Mouse (Mus musculus): Measurements from ENCODE around the gene Top2a. TPM values are rescaled to one million over a fixed set of nuclear protein-coding genes. Genes with fewer than 3 reads are reported as not detected.
"Not testable (repeated sequence)": the region's sequence is repeated elsewhere in the genome, so short reads cannot be mapped to it uniquely, and the experiment has no call there.

Gene Top2a
- polyA plus RNA-seq, 1 experiment from 2014 or later = 97.6 TPM

DNA sequence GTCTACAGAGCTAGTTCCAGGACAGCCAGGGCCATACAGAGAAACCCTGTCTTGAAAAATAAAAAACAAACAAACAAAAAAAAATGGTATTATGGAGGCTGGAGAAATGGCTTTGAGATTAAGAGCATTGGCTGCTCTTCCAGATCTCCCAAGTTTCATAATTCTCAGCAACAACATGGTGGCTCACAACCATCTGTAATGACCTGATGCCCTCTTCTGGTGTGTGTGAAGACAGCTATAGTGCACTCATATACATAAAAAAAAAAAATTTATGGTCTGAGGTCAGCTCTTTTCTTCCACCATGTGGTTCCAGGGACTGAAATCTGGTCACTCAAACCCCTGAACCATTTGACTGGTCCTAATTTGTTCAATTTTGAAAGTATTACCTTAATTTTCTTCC lies 25.2 kb downstream of the Top2a start:
- Histone ChIP-seq H3K36me3 (ENCODE audit: control insufficient read depth, insufficient read depth) (peaks cover 6% of the 10 kb centered on the region; the same call in 1 of the 2 replicates), H3K4me1 (replicated peaks; ENCODE audit: control insufficient read depth, insufficient read depth, low read length) (no peaks in the 10 kb centered on the region)

DNA sequence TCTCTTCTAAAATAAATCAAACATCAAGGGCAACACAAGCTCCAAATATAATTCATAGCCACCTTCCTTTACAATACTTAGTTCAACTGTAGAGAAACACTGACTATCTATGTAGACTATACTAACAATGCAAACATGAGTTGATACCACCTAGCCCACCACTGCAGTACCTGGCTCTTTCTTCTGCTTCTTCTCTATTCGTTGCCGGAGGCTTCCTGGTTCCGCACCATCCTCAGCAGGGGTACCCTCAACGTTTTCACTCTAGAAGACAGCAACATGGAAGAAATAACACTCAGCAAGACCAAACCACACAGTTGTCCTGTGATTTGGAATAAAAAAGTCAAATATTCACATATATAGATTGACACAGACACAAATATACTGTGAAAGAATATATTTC lies 26.3 kb downstream of the Top2a start:
- no peaks in the 10 kb centered on the region for H3K27me3 ChIP-seq (replicated peaks; ENCODE audit: control insufficient read depth, insufficient read depth, low read length)
- H3K4me2 ChIP-seq (ENCODE audit: low read length) = no peak overlapping the region
- no peaks in the 10 kb centered on the region for H3K4me1 ChIP-seq (replicated peaks; ENCODE audit: control insufficient read depth, insufficient read depth, low read length)
- WGBS = 91% methylated on average over 4 of the region's 4 CpGs
- no peak overlapping the region for H3K9ac ChIP-seq (replicated peaks; ENCODE audit: low read depth, low read length)
- H3K4me3 ChIP-seq (replicated peaks; ENCODE audit: low read length) = no peak overlapping the region
- H3K36me3 ChIP-seq (ENCODE audit: control insufficient read depth, insufficient read depth) = peaks cover 6% of the 10 kb centered on the region; the same call in 1 of the 2 replicates
- H3K27ac ChIP-seq (ENCODE audit: low read length) = no peak overlapping the region
- no peak for ATAC-seq
- no peaks in the 10 kb centered on the region for H3K9me3 ChIP-seq (ENCODE audit: control insufficient read depth, low read length)

More for the DNA sequence above, 25.2 kb downstream of the Top2a start:
- Histone ChIP-seq H3K4me2 (ENCODE audit: low read length) (no peak overlapping the region), H3K4me3 (replicated peaks; ENCODE audit: low read length) (no peak overlapping the region), H3K27ac (ENCODE audit: low read length) (no peak overlapping the region), H3K9me3 (ENCODE audit: control insufficient read depth, low read length) (no peaks in the 10 kb centered on the region), H3K9ac (replicated peaks; ENCODE audit: low read depth, low read length) (no peak overlapping the region), H3K27me3 (replicated peaks; ENCODE audit: control insufficient read depth, insufficient read depth, low read length) (no peaks in the 10 kb centered on the region)
- ATAC-seq = no peak

DNA sequence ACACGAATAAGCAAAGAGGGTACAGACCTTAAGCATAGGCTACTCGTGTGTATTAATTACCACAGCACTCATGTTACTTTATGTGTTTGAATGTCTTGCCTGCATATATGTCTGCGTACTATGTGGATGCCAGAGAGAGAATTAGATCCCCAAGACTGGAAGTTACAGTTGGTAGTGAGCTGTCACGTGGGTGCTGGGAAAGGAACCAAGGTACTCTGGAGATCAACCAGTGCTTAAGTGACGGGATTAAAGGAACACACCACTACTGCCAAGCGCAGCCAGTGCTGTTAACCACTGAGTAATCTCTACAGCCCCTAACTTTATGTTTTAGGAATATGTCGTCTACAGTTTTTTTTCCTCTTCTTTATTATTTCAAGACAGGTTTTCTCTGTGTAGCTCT lies 28.0 kb downstream of the Top2a start:
- Histone ChIP-seq H3K9ac (replicated peaks; ENCODE audit: low read depth, low read length) (no peak overlapping the region), H3K4me1 (replicated peaks; ENCODE audit: control insufficient read depth, insufficient read depth, low read length) (no peaks in the 10 kb centered on the region), H3K36me3 (ENCODE audit: control insufficient read depth, insufficient read depth) (peaks cover 3% of the 10 kb centered on the region; the same call in 1 of the 2 replicates), H3K27me3 (replicated peaks; ENCODE audit: control insufficient read depth, insufficient read depth, low read length) (no peaks in the 10 kb centered on the region), H3K4me2 (ENCODE audit: low read length) (no peak overlapping the region), H3K9me3 (ENCODE audit: control insufficient read depth, low read length) (no peaks in the 10 kb centered on the region), H3K27ac (ENCODE audit: low read length) (no peak overlapping the region), H3K4me3 (replicated peaks; ENCODE audit: low read length) (no peak overlapping the region)
- 91% methylated on average over 7 of the region's 7 CpGs for WGBS
- ATAC-seq = no peak

DNA sequence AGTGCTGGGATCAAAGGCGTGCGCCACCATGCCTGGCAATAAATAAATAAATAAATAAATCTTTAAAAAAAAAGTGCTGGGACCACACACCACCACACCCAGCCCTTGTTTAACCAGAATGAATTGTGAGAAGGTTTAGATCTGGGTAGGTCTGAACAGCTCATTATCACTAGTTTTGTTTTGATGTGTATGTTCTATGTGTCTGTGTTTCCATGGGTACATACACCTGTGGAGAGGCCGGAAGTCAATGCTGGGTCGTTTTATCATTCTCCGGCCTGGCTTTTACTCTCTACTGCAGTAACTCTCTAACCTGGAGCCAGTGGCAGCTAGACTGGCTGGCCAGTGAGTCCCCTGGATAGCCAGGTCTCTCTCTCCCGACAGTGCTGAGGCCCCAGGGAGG lies 33.1 kb downstream of the Top2a start:
- Histone ChIP-seq H3K9me3 (ENCODE audit: control insufficient read depth, low read length) (no peaks in the 10 kb centered on the region), H3K4me2 (ENCODE audit: low read length) (no peak overlapping the region), H3K27me3 (replicated peaks; ENCODE audit: control insufficient read depth, insufficient read depth, low read length) (no peaks in the 10 kb centered on the region), H3K36me3 (ENCODE audit: control insufficient read depth, insufficient read depth) (peaks cover 3% of the 10 kb centered on the region; the same call in 1 of the 2 replicates), H3K4me1 (replicated peaks; ENCODE audit: control insufficient read depth, insufficient read depth, low read length) (no peaks in the 10 kb centered on the region), H3K27ac (ENCODE audit: low read length) (no peak overlapping the region), H3K9ac (replicated peaks; ENCODE audit: low read depth, low read length) (no peak overlapping the region), H3K4me3 (replicated peaks; ENCODE audit: low read length) (no peak overlapping the region)
- ATAC-seq = no peak
- 79% methylated on average over 6 of the region's 6 CpGs for WGBS

DNA sequence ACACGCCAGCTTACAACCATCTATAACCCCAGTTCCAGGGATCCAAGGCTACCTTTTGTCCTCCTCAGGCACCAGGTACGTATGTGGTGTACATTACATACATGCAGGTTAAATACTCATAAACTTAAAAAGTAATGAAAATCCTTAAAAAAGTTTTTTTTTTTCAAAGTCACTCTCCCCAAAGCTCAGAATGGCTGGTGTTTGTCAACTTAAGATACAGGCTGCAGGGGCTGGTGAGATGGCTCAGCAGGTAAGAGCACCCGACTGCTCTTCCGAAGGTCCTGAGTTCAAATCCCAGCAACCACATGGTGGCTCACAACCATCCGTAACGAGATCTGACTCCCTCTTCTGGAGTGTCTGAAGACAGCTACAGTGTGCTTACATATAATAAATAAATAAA lies 35.7 kb downstream of the Top2a start:
- WGBS = 98% methylated on average over 4 of the region's 6 CpGs
- not testable (repeated sequence) for H3K9ac ChIP-seq (replicated peaks; ENCODE audit: low read depth, low read length); H3K9me3 ChIP-seq (ENCODE audit: control insufficient read depth, low read length); ATAC-seq; H3K36me3 ChIP-seq (ENCODE audit: control insufficient read depth, insufficient read depth); H3K27me3 ChIP-seq (replicated peaks; ENCODE audit: control insufficient read depth, insufficient read depth, low read length); H3K4me2 ChIP-seq (ENCODE audit: low read length); H3K4me1 ChIP-seq (replicated peaks; ENCODE audit: control insufficient read depth, insufficient read depth, low read length); H3K4me3 ChIP-seq (replicated peaks; ENCODE audit: low read length); H3K27ac ChIP-seq (ENCODE audit: low read length)

DNA sequence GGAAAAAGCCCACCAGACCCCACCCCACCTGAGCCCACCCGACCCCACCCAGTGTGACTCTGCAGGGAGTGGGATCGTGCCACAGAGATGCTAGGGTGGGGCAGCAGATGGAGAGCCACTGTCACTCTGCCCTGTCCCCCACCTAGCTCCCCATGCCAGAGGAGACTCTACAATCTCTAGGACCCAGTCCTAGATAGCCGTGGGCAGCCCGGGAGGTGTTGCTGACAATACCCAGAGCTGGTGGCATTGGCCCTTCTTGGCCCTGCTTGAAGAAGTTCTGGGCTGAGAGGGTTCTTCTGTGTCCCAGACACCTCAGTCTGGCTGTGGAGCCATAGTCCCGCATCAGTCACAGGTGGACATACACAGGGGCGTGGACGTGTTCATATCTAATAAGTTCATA lies 38.4 kb downstream of the Top2a start:
- Histone ChIP-seq H3K4me3 (replicated peaks; ENCODE audit: low read length) (no peak overlapping the region), H3K9ac (replicated peaks; ENCODE audit: low read depth, low read length) (no peak overlapping the region), H3K27ac (ENCODE audit: low read length) (no peak overlapping the region), H3K4me2 (ENCODE audit: low read length) (no peak overlapping the region), H3K4me1 (replicated peaks; ENCODE audit: control insufficient read depth, insufficient read depth, low read length) (peaks cover 8% of the 10 kb centered on the region), H3K9me3 (ENCODE audit: control insufficient read depth, low read length) (no peaks in the 10 kb centered on the region), H3K27me3 (replicated peaks; ENCODE audit: control insufficient read depth, insufficient read depth, low read length) (peaks cover 4% of the 10 kb centered on the region), H3K36me3 (ENCODE audit: control insufficient read depth, insufficient read depth) (no peaks in the 10 kb centered on the region)
- WGBS = 95% methylated on average over 7 of the region's 7 CpGs
- no peak for ATAC-seq

DNA sequence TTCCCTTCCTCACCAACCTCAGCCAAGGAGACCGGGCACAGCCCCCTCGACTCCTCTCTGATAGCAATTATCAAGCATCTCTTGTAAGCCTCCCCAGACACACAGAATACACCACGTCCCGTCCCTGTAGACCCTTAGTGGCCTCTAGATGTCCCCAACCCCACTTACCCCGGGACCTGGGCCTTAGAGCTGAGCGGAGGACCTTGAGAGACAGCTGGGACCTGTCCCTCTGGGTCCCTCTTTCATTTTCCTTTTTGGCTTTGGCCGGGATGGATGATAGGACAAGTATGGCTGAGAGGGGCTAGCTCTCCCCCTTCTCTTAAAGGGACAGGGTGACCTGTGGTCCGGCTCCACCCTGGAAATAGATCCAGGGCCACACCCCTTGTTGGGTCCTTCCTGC lies 40.4 kb downstream of the Top2a start:
- Histone ChIP-seq H3K4me2 (ENCODE audit: low read length) (no peak overlapping the region), H3K27me3 (replicated peaks; ENCODE audit: control insufficient read depth, insufficient read depth, low read length) (peaks cover 4% of the 10 kb centered on the region), H3K9me3 (ENCODE audit: control insufficient read depth, low read length) (no peaks in the 10 kb centered on the region), H3K36me3 (ENCODE audit: control insufficient read depth, insufficient read depth) (no peaks in the 10 kb centered on the region), H3K4me1 (replicated peaks; ENCODE audit: control insufficient read depth, insufficient read depth, low read length) (peaks cover 8% of the 10 kb centered on the region), H3K27ac (ENCODE audit: low read length) (no peak overlapping the region), H3K4me3 (replicated peaks; ENCODE audit: low read length) (no peak overlapping the region), H3K9ac (replicated peaks; ENCODE audit: low read depth, low read length) (no peak overlapping the region)
- 47% methylated on average over 8 of the region's 8 CpGs for WGBS
- ATAC-seq = no peak

DNA sequence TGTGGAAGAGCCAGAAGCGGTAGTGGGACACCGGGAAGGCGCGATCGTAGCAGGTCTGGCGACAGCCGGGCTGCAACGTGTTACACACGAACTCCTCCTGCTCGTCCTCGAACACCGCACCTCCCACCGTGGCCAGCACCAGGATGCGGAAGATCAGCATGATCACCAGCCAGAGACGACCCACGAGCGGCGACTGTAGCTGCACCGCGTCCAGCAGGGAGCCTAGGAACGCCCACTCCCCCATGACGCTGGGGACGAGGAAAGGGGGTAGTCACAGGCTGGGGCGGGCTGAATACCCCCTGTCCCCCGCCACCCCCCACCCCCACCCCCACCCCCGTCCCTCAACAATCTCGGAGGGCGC lies 41.2 kb downstream of the Top2a start, which contains the start of gene Gjd3:
TSS of gene Gjd3 (minus strand) at position 244 of the 361 bp plus-strand sequence.
- ATAC-seq = no peak
- Histone ChIP-seq H3K27me3 (replicated peaks; ENCODE audit: control insufficient read depth, insufficient read depth, low read length) (peaks cover 4% of the 10 kb centered on the region), H3K36me3 (ENCODE audit: control insufficient read depth, insufficient read depth) (no peaks in the 10 kb centered on the region), H3K4me3 (replicated peaks; ENCODE audit: low read length) (peak within 1 kb of the TSS; percentile 60), H3K9me3 (ENCODE audit: control insufficient read depth, low read length) (no peaks in the 10 kb centered on the region), H3K9ac (replicated peaks; ENCODE audit: low read depth, low read length) (peak within 1 kb of the TSS; percentile 66), H3K4me1 (replicated peaks; ENCODE audit: control insufficient read depth, insufficient read depth, low read length) (peaks cover 8% of the 10 kb centered on the region), H3K4me2 (ENCODE audit: low read length) (peak within 1 kb of the TSS; percentile 74), H3K27ac (ENCODE audit: low read length) (peak within 1 kb of the TSS; percentile 81)
- 2% methylated on average over 28 of the region's 28 CpGs for WGBS

DNA sequence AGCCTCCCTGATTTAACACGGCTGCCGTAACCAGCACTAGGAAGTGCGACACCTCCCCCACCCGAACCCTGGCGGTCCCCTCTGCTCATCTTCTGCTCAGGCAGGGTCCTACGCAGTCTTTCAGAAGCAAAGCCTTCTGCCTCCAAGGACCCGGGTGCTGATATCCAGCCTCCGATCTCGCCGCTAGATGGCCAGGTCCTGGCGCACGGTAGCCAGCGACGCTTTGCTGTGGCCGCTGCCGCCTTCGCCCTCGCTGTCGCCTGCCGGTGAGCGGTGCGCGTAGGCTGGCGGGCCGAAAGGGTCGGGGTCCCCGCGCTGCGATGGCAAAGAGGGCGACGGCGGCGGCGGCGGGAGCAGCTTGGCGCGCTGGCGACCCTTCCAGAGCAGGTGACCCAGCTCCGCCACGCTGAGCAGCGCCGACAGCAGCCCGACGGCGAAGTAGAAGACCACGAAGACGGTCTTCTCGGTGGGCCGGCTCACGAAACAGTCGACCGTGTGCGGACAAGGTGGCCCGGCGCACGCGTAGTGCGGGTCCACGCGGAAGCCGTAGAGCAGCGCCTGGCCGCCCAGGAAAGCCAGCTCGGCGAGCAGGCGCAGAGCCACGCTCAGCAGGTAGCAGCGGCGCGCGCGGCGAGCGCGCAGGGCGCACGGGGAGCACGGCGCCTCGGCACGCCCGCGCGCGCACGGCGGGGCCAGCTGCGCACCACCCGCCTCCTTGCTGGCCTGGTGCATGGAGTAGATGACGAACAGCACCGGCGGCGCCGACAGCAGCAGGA lies 41.8 kb downstream of the Top2a start:
- H3K9ac ChIP-seq (replicated peaks; ENCODE audit: low read depth, low read length) = peak overlapping the region; percentile 66
- peak overlapping the region; percentile 81 for H3K27ac ChIP-seq (ENCODE audit: low read length)
- no peaks in the 10 kb centered on the region for H3K9me3 ChIP-seq (ENCODE audit: control insufficient read depth, low read length)
- under 1% methylated on average over 82 of the region's 94 CpGs for WGBS
- peaks cover 4% of the 10 kb centered on the region for H3K27me3 ChIP-seq (replicated peaks; ENCODE audit: control insufficient read depth, insufficient read depth, low read length)
- no peaks in the 10 kb centered on the region for H3K36me3 ChIP-seq (ENCODE audit: control insufficient read depth, insufficient read depth)
- H3K4me2 ChIP-seq (ENCODE audit: low read length) = peak overlapping the region; percentile 74
- ATAC-seq = peak; percentile 83
- H3K4me3 ChIP-seq (replicated peaks; ENCODE audit: low read length) = peak overlapping the region; percentile 60
- H3K4me1 ChIP-seq (replicated peaks; ENCODE audit: control insufficient read depth, insufficient read depth, low read length) = peaks cover 8% of the 10 kb centered on the region
